Mouse (Mus musculus) forebrain, embryonic 16.5 days (tissue): ENCODE data around the gene Hamp2. TPM values are rescaled to one million over a fixed set of nuclear protein-coding genes. Genes with fewer than 3 reads are reported as not detected.

Experiments
- ATAC-seq: fragments of 200-750 bp; cut with Nextera tagmentation; 2 replicates; pipeline ENCODE4 v1.8.0; 2017; ENCODE audit warnings: mild to moderate bottlenecking, moderate library complexity
- H3K27ac ChIP-seq: fragments of 300-500 bp; sonication (generic); 2 replicates; pipeline ENCODE4 v1.5.1; 2014; ENCODE audit warnings: low read length, control low read depth
- H3K27me3 ChIP-seq: fragments of 300-500 bp; sonication (generic); replicated peaks from 2 replicates; pipeline ENCODE4 v1.6.1; 2014; ENCODE audit warnings: low read length; ENCODE audit not compliant: control insufficient read depth, insufficient read depth
- H3K36me3 ChIP-seq: fragments of 300-500 bp; sonication (generic); 2 replicates; pipeline ENCODE4 v1.6.1; 2014; ENCODE audit not compliant: control insufficient read depth, insufficient read depth
- H3K4me1 ChIP-seq: fragments of 300-500 bp; sonication (generic); replicated peaks from 2 replicates; pipeline ENCODE4 v1.6.1; 2014; ENCODE audit warnings: low read length; ENCODE audit not compliant: control insufficient read depth, insufficient read depth
- H3K4me2 ChIP-seq: fragments of 300-500 bp; sonication (generic); 2 replicates; pipeline ENCODE4 v1.6.1; 2014; ENCODE audit warnings: mild to moderate bottlenecking, low read length, control low read depth
- H3K4me3 ChIP-seq: fragments of 300-500 bp; sonication (generic); replicated peaks from 2 replicates; pipeline ENCODE4 v1.5.1; 2014; ENCODE audit warnings: mild to moderate bottlenecking, low read length, control low read depth
- H3K9ac ChIP-seq: fragments of 300-500 bp; sonication (generic); replicated peaks from 2 replicates; pipeline ENCODE4 v1.6.1; 2014; ENCODE audit warnings: low read depth, low read length, control low read depth
- H3K9me3 ChIP-seq: fragments of 300-500 bp; sonication (generic); 2 replicates; pipeline ENCODE4 v1.6.1; 2016; ENCODE audit warnings: low read length; ENCODE audit not compliant: control insufficient read depth
- WGBS: fragments of 180-500 bp; shearing (Covaris S2); extraction: QIAGEN DNeasy Blood & Tissue Kit; methylation state at CpG from one replicate; pipeline ENCODE4 v1.1.7; 2014; 5-methylcytosine and 5-hydroxymethylcytosine counted together
- polyA plus RNA-seq: library from polyadenylated mRNA; unstranded; fragments of >200 nt; fragmentation: Nextera tagmentation; extraction: Ambion mirVana; gene quantifications from 2 replicates; pipeline ENCODE4 v1.2.1, GENCODE M21; 2015

The Hamp2 gene
- polyA plus RNA-seq, 1 experiment from 2014 or later, result not detected

GRCm38 (mm10) chr7:30887568-30888188 lies 36.8 kb downstream of the Hamp2 start:
- no peak for ATAC-seq
- no peak overlapping the region for H3K27ac ChIP-seq
- WGBS, result 87% methylated on average over 14 of the region's 14 CpGs

DNA sequence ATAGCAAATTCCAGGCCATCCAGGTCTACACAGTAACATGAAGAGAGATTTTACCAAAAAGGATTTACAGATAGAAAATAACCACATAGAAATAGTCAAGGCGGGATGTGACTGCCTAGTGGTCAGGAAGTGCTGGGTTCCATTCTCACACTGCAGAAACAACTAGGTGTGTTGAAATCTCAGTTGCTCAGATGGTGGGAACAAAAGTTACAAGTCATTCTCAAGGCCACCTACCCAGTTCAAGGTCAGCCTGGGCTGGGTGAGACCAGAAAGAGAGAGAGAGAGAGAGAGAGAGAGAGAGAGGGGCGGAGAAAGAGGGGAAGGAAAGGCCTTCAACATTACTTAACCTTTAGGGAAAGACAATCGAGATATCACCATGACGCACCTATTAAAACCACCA lies 37.6 kb downstream of the Hamp2 start:
- ATAC-seq, result no peak
- H3K27ac ChIP-seq, result no peak overlapping the region
- no peak overlapping the region for H3K4me3 ChIP-seq
- H3K9ac ChIP-seq, result no peak overlapping the region
- 83% methylated on average over 4 of the region's 4 CpGs for WGBS
- H3K27me3 ChIP-seq, result no peaks in the 10 kb centered on the region
- H3K4me2 ChIP-seq, result no peak overlapping the region
- H3K36me3 ChIP-seq, result no peaks in the 10 kb centered on the region
- no peaks in the 10 kb centered on the region for H3K9me3 ChIP-seq
- H3K4me1 ChIP-seq, result no peaks in the 10 kb centered on the region

More at GRCm38 (mm10) chr7:30887568-30888188, 36.8 kb downstream of the Hamp2 start:
- Histone ChIP-seq H3K4me1 (no peaks in the 10 kb centered on the region), H3K4me3 (no peak overlapping the region), H3K4me2 (no peak overlapping the region), H3K9me3 (no peaks in the 10 kb centered on the region), H3K9ac (no peak overlapping the region), H3K36me3 (no peaks in the 10 kb centered on the region), H3K27me3 (no peaks in the 10 kb centered on the region)

DNA sequence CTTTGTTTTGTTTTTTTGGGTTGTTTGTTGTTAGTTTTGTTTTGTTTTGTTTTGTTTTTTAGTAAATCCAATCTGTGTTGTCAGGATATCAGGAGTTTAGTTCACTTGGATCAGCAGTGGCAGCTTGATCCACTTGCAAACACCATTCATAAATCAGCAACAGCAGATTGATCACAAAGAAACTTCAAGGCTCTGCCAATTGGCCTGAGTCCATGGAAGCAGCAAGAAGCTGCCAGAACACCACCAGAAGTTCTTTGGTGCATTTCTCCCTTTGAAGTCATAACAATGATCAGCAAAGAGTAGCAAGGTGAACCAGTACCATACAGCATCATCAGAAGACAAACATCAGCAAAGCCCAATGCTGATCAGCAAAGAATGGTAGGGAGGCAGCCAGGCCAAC lies 40.4 kb downstream of the Hamp2 start:
- H3K27ac ChIP-seq, result no peak overlapping the region

DNA sequence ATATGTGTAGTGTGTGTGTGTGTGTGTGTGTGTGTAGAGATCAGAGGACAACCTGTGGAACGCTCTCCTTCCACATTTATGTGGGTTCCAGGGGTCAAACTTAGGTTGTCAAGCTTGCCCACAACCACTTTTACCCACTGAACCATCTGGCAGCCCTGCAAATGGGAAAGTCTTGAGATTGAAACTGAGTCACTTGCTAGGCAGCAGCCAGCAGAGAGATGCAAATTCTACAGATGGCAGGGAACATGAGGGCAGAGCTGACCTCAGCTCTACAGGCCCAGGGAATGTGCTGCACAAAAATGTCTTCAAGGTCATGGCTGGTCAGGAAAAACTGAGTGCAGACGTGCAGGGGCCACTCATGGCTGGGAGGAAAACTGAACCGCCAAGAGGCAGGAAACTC lies 43.1 kb downstream of the Hamp2 start:
- H3K27ac ChIP-seq, result no peak overlapping the region
- H3K9me3 ChIP-seq, result no peaks in the 10 kb centered on the region
- 89% methylated on average over 3 of the region's 3 CpGs for WGBS
- no peak overlapping the region for H3K9ac ChIP-seq
- H3K27me3 ChIP-seq, result no peaks in the 10 kb centered on the region
- H3K4me1 ChIP-seq, result no peaks in the 10 kb centered on the region
- no peaks in the 10 kb centered on the region for H3K36me3 ChIP-seq
- ATAC-seq, result no peak
- no peak overlapping the region for H3K4me3 ChIP-seq
- H3K4me2 ChIP-seq, result no peak overlapping the region

More for the DNA sequence above, 40.4 kb downstream of the Hamp2 start:
- no peaks in the 10 kb centered on the region for H3K36me3 ChIP-seq
- H3K9me3 ChIP-seq, result no peaks in the 10 kb centered on the region
- H3K4me2 ChIP-seq, result no peak overlapping the region
- H3K9ac ChIP-seq, result no peak overlapping the region
- ATAC-seq, result no peak
- H3K4me1 ChIP-seq, result no peaks in the 10 kb centered on the region
- no peak overlapping the region for H3K4me3 ChIP-seq
- no peaks in the 10 kb centered on the region for H3K27me3 ChIP-seq

DNA sequence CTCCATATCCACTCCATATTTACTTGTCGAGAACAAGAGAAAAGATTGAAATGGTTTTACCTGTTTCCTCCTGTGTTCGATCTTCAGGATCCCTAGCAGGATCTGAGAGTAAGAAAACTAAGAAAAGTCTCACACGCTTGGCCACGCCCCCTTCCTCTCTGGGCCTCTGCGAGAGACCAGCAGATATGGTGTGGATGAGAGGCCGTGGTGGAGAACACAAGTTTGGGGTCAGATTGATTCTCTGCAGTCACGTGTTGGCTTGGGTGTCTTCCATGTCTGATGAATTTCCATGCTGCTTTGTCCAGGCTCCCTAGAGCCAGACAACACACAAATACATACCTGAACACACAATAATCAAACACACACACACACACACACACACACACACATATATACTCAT lies 44.3 kb downstream of the Hamp2 start, which contains the start of gene Cd22:
TSS of gene Cd22 (minus strand) at position 167 of the 400 bp plus-strand sequence.
- H3K27me3 ChIP-seq, result no peaks in the 10 kb centered on the region
- WGBS, result 80% methylated on average over 7 of the region's 7 CpGs
- H3K4me3 ChIP-seq, result no peak within 1 kb of the TSS
- no peaks in the 10 kb centered on the region for H3K9me3 ChIP-seq
- H3K27ac ChIP-seq, result no peak within 1 kb of the TSS
- no peak within 1 kb of the TSS for H3K4me2 ChIP-seq
- H3K9ac ChIP-seq, result no peak within 1 kb of the TSS
- H3K4me1 ChIP-seq, result no peaks in the 10 kb centered on the region
- ATAC-seq, result no peak
- H3K36me3 ChIP-seq, result no peaks in the 10 kb centered on the region

GRCm38 (mm10) chr7:30878950-30879349 lies 45.5 kb downstream of the Hamp2 start:
- no peaks in the 10 kb centered on the region for H3K27me3 ChIP-seq
- no peak overlapping the region for H3K4me2 ChIP-seq
- no peak overlapping the region for H3K9ac ChIP-seq
- no peaks in the 10 kb centered on the region for H3K9me3 ChIP-seq
- H3K27ac ChIP-seq, result no peak overlapping the region
- no peak overlapping the region for H3K4me3 ChIP-seq
- H3K36me3 ChIP-seq, result no peaks in the 10 kb centered on the region
- no peak for ATAC-seq
- H3K4me1 ChIP-seq, result no peaks in the 10 kb centered on the region
- WGBS, result 86% methylated on average over 6 of the region's 6 CpGs

DNA sequence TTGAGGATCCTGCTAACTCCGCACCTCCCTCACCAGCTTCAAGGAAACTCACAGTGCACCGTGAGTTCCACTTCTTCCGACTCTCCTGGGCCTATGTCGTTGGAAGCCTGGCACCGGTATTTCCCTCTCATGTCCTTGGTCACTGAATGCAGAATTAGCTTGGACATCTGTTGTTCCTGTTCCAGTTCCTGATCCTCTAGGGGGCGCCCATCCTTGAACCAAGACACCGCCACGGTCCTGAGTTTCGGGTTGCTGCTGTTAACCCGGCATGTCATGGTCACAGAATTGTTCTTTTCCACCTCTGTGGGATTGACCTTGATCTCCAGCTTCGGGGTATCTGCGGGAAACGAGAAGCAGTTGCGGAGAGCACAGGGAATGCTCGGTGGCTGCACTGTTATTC lies 51.4 kb downstream of the Hamp2 start:
- Histone ChIP-seq H3K9ac (no peak overlapping the region), H3K36me3 (no peaks in the 10 kb centered on the region), H3K27ac (no peak overlapping the region), H3K4me3 (no peak overlapping the region), H3K4me2 (no peak overlapping the region), H3K4me1 (no peaks in the 10 kb centered on the region), H3K9me3 (no peaks in the 10 kb centered on the region), H3K27me3 (peaks cover 3% of the 10 kb centered on the region; the same call in 1 of the 2 replicates)
- no peak for ATAC-seq
- 26% methylated on average over 15 of the region's 15 CpGs for WGBS

Other genes starting within 250 kb of the Hamp2 start
- gene 2200002J24Rik, start 225.8 kb downstream of the Hamp2 start, polyA plus RNA-seq, result not detected in 2 replicates
- gene Atp4a, start 212.5 kb downstream of the Hamp2 start, polyA plus RNA-seq, result 1.3 and 2.4 TPM in 2 replicates
- gene Tmem147, start 195.1 kb downstream of the Hamp2 start, polyA plus RNA-seq, result 202 and 214 TPM in 2 replicates
- 0.68 and 1.1 TPM in 2 replicates for gene Gapdhs, start 181.0 kb downstream of the Hamp2 start, polyA plus RNA-seq
- 2.2 and 2.3 TPM in 2 replicates for gene Sbsn, start 173.2 kb downstream of the Hamp2 start, polyA plus RNA-seq
- gene Dmkn, start 160.9 kb downstream of the Hamp2 start, polyA plus RNA-seq, result 1.1 and 2.2 TPM in 2 replicates
- 3.9 TPM in 1 of 2 replicates, not detected in the other for gene Krtdap, start 136.8 kb downstream of the Hamp2 start, polyA plus RNA-seq
- gene Ffar2, start 100.9 kb downstream of the Hamp2 start, polyA plus RNA-seq, result 0.14 TPM in 1 of 2 replicates, not detected in the other
- gene Ffar3, start 68.5 kb downstream of the Hamp2 start, polyA plus RNA-seq, result not detected in 2 replicates
- gene Ffar1, start 63.1 kb downstream of the Hamp2 start, polyA plus RNA-seq, result not detected in 2 replicates
- 0.25 TPM in 1 of 2 replicates, not detected in the other for gene Cd22, start 44.3 kb downstream of the Hamp2 start, polyA plus RNA-seq
- gene Mag, start 9.8 kb downstream of the Hamp2 start, polyA plus RNA-seq, result 1.0 and 1.8 TPM in 2 replicates
- gene Hamp, start 19.4 kb upstream of the Hamp2 start, polyA plus RNA-seq, result not detected in 2 replicates
- 30.0 and 32.3 TPM in 2 replicates for gene Usf2, start 32.1 kb upstream of the Hamp2 start, polyA plus RNA-seq
- gene Lsr, start 48.8 kb upstream of the Hamp2 start, polyA plus RNA-seq, result 21.3 and 23.2 TPM in 2 replicates
- gene Fam187b, start 49.1 kb upstream of the Hamp2 start, polyA plus RNA-seq, result 0.26 and 0.42 TPM in 2 replicates
- 21.7 and 23.4 TPM in 2 replicates for gene Fxyd5, start 117.8 kb upstream of the Hamp2 start, polyA plus RNA-seq
- gene Fxyd7, start 126.8 kb upstream of the Hamp2 start, polyA plus RNA-seq, result 51.0 and 95.0 TPM in 2 replicates
- 10.7 and 14.5 TPM in 2 replicates for gene Fxyd1, start 132.5 kb upstream of the Hamp2 start, polyA plus RNA-seq
- gene Lgi4, start 134.7 kb upstream of the Hamp2 start, polyA plus RNA-seq, result 0.20 and 0.24 TPM in 2 replicates
- 0.15 and 0.66 TPM in 2 replicates for gene Fxyd3, start 152.0 kb upstream of the Hamp2 start, polyA plus RNA-seq
- gene Hpn, start 190.6 kb upstream of the Hamp2 start, polyA plus RNA-seq, result 0.88 TPM in 1 of 2 replicates, not detected in the other
- gene Scn1b, start 202.3 kb upstream of the Hamp2 start, polyA plus RNA-seq, result 4.1 and 5.3 TPM in 2 replicates
- 261 and 277 TPM in 2 replicates for gene Gramd1a, start 231.2 kb upstream of the Hamp2 start, polyA plus RNA-seq